Mouse (Mus musculus) spleen, postnatal 10 days (tissue): ENCODE measurements around the gene Cdh26.

Source experiments
- DNase-seq, 2 experiments: peaks; one replicate each; pipeline ENCODE4 v3.0.0; 2021 to 2022; ENCODE audit warnings: low spot score in 2 of 2

The Cdh26 gene

GRCm38 (mm10) chr2:178430231-178430630 is at the start of gene Cdh26:
TSS of gene Cdh26 (plus strand) at chr2:178430531.
- DNase-seq: no peak

DNA sequence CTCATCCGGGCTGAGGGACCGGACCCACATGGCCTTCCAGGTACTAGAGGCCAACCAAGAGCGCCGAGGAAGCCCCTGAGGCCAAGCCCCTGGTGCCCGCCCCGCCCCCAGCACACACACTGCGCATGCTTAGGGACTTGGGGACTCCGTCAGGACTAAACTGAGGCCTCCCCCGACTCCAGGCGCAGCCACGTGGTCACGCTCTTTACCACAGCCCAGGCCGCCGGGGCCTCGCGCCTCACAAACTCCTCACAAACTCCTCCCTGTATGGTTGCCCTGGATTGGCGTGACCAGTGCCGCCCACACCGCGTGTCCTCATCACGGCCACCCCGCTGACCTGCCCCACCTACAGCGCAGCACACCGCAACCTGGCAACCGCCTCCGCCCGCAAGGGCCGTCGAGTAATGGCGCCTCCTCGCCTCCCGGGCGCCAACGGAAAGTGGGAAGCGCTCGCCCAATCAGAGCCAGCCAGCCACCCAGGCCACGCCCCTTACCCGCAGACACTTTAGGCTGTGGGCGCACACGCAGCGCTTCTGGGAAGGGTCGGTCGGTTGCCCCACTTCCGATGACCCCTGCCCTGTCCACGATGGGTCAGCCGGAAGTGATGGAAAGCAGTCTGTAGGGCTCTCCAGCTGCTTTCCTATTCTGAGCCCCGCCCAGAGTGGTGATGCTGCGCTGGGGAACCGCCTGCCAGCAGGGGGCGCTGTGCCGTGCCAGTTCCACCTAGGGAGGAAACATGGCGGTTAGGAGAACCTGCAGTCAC is 23.1 kb upstream of the Cdh26 start, which contains the start of gene Sycp2:
TSS of gene Sycp2 (minus strand) at position 633 of the 763 bp plus-strand sequence.
- DNase-seq: peak in 1 of 2 experiments; percentile 30

DNA sequence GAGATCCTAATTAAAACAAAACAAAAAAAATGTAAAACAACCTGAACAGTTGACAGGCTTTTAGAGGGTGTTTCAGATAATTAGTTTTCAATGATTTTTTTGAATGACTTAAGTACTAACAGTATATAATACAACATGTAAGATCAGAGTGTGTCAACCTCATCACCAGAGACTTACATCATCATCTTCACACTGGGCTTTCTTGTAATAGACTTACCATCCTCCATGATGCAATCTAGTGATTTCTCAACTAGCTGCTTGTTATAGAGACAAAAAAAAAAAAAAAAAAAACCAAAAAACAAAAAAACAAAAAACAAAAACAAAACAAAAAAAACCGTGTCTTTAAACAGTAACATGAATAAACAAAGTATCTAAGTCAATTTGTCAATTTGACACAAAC is 21.3 kb upstream of the Cdh26 start:
- DNase-seq: no peak

DNA sequence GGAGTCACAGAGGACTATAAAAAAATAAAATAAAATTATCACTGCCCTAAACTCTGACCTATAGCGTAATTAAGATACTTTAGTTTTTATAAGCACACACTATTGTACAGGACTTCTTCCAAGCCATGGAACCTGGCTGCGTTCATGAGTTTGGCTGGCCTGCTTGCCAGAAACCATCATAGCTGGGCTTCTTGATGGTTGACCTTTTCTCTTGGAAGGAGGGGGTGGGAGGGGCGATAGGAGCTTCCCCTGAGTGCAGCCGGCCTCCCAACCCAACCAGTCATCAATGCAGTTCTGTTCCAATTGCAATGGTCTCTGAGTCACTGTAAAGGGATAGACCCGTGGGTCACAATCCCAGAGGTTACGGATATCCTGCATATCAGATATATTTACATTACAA is 20.0 kb upstream of the Cdh26 start:
- DNase-seq: no peak

GRCm38 (mm10) chr2:178412598-178412997 is 17.7 kb upstream of the Cdh26 start:
- no peak for DNase-seq

GRCm38 (mm10) chr2:178413081-178413480 is 17.2 kb upstream of the Cdh26 start:
- no peak for DNase-seq

- no peak for DNase-seq
Measured at GRCm38 (mm10) chr2:178413481-178414260, 16.7 kb upstream of the Cdh26 start.

DNA sequence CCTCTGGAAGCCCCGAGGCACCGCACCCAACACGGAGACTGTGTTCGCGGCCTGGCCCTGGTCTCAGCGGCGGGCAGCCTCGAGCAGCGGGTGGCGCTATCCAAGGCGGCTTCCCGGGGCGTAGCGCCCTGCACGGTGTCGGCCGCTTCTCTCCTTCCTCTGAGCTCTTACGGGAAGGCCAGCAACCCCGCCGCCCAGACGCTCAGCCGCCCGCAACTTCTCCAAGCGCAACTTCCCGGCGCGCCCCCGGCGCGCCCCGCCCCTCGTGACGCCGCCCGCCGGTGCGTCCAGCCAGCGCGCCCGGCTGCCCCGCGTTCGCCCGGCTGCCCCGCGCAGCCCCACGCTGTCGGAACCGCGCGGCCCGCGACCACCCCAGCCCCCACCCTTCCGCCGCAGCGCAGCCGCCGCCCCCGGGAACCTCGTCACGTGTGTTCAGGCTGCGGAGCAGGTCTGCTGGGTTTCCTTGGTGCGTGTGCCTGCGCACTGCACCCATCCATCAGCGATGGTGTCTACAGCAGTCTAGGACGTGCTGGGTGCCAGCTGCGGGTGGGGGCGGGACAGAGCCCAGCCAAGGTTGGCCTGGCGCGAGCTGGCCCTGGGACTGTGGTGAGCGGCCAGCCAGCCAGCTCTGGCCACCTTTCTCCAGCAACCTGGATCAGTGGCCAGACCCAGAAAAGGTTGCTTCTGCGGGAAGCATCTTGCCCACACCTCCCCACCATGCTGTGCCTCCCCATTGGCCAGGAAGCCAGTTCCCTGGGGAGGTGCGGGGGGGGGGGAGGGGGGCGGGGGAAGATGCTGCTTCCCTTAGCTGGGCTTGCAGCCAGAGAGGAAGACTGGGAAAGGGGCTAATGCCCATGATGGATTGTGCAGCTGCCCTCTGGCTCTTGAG is 15.8 kb upstream of the Cdh26 start, which contains the start of the genes Ppp1r3d and Fam217b:
TSS of gene Ppp1r3d (minus strand) at position 212 of the 889 bp plus-strand sequence.
TSS of gene Fam217b (plus strand) at position 264 of the 889 bp plus-strand sequence.
- peak; percentile 9 to 33 for DNase-seq

- DNase-seq: no peak
Measured at GRCm38 (mm10) chr2:178415150-178415448, 15.2 kb upstream of the Cdh26 start.

DNA sequence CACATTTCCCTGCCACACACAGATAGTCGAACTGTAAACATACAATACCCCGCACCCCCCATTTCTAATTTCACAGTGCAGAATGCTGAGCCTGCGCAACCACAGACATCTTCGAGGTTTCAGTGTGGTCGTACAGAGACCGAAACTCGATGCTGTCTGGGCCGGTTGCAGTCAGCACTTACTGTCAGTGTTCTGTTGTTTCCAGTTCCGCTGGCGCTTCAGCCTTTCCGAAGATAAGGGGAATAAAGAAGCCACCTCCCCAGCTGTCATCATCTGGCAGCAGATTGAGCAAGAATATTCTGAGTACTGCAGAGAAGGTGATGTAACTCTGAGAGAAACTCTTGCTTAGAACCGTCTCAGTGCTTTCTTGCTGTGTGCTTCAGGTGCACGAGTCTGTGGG is 13.9 kb upstream of the Cdh26 start:
- DNase-seq: peak; percentile 5 to 31

GRCm38 (mm10) chr2:178416970-178417369 is 13.4 kb upstream of the Cdh26 start:
- peak in 1 of 2 experiments; percentile 27 for DNase-seq

DNA sequence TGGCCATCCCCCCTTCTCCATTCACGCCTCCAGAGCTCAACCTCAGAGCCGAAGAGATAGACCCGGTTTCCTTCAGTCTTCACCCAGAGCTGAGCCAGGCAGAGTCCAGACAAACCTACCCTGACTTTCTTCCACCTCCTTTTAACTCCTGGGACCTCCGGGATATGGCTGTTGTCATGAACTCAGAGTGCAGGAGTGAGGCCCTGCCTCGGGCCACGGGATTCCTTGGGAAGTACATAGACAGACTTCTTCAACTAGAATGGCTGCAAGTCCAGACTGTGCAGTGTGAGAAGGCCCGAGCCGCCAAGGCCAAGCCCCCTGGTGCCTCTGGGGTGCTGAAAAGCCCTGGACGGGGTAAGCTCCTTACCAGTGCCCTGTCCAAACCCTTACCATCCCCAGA is 9.8 kb upstream of the Cdh26 start:
- DNase-seq: peak in 1 of 2 experiments; percentile 1

- no peak for DNase-seq
Measured at GRCm38 (mm10) chr2:178421603-178422002, 8.7 kb upstream of the Cdh26 start.

GRCm38 (mm10) chr2:178422186-178422585 is 8.1 kb upstream of the Cdh26 start:
- peak in 1 of 2 experiments; percentile 4 for DNase-seq

GRCm38 (mm10) chr2:178423223-178423622 is 7.1 kb upstream of the Cdh26 start:
- DNase-seq: peak; percentile 0 to 1

DNA sequence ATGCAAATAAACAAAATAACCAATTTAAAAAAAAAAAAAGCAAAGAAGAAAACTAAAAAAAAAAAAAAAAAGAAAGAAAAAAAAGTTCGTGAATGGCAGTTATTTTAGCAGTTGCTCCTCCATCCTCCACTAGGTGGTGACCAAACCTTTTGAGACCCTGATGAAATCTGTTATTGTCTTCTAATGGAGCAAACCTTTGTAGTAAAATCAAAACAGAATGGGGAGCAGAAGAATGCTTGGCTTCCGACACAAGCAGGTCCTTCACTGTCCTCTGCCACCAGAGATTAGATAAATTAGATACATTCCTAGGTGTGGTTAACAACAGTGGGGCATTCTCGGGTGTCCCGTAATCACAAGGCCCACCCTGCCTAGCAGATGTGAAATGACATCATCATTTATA is 4.1 kb upstream of the Cdh26 start:
- peak; percentile 0 to 16 for DNase-seq

DNA sequence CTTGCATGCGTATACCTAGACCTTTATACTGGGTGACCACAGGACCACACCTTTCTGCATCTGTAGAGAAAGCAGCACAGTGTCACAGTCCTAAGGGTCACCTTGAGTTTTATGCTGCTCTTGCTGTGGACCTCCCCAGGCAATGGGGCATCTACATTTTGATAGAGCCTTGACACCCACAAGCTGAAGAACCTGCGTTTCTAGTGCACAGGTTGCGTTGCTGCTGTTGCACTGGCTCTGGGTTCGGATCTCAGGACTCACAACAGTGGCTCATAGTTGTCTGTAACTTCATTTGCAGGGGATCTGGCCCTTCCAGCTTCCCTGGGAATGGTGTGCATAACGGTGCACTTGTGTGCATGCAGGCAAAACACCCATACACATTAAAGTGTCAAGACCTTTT is 3.1 kb upstream of the Cdh26 start:
- DNase-seq: no peak

GRCm38 (mm10) chr2:178428183-178428582 is 2.1 kb upstream of the Cdh26 start:
- no peak for DNase-seq

GRCm38 (mm10) chr2:178428676-178429075 is 1.7 kb upstream of the Cdh26 start:
- DNase-seq: no peak

- DNase-seq: no peak
Measured at GRCm38 (mm10) chr2:178429426-178429825, 905 bp upstream of the Cdh26 start.

GRCm38 (mm10) chr2:178433495-178433894 is 3.2 kb downstream of the Cdh26 start:
- DNase-seq: no peak

DNA sequence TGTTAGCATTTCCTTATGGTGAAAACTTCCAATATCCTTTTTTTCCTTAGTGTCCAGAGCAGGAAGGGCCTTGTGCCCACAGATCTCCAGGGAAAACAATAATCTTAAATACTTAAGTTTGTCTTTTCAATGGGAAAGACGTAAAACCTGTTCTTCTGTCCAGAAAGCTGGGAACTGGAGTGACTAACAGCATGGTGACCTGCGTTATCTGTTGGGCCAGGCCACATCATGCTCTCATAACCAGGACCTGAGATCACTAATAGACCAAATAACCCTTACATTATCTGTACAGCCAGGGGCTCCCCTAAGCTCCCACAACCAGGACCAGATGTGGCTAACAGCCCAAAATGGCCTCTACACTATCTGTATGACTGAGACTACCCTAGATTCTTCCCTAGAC is 3.6 kb downstream of the Cdh26 start:
- DNase-seq: no peak
